Mouse (Mus musculus) olfactory bulb, adult 2 months (tissue): Measurements from ENCODE around the gene Syf2.

Experiments
- CTCF ChIP-seq: fragments of 200-500 bp; IDR thresholded peaks from 2 replicates; pipeline ENCODE4 v1.5.1; 2012; ENCODE audit warnings: low read depth, mild to moderate bottlenecking, low read length, moderate library complexity; ENCODE audit not compliant: insufficient read depth
- POLR2A ChIP-seq: fragments of 200-500 bp; IDR thresholded peaks from 2 replicates; pipeline ENCODE4 v1.6.1; 2012; ENCODE audit warnings: mild to moderate bottlenecking, low read depth, low read length, moderate library complexity; ENCODE audit not compliant: insufficient read depth

DNA sequence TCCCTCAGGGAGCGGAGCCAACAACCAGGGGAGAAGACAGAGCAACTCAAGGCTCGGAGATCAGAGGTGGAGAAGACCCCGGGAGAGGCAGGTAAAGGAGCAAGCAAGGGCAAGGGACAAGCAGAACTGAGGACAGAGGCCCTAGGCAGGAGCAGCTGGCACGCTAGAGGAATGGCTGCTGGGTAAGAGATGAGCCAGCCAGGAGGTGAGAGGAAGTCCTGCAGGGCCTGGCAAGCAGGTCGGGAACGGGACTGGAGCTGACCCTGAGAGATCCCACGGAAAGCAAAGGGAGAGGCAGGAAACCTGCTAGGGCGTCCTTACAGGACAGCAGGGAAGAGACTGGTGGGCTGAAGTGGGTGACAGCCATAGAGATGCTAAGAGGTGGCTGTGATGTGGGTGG is 29.6 kb upstream of the Syf2 start:
- TF ChIP-seq CTCF (no peak), POLR2A (no peak)
